Mouse (Mus musculus): Measurements from ENCODE around the gene Gaa.

DNA sequence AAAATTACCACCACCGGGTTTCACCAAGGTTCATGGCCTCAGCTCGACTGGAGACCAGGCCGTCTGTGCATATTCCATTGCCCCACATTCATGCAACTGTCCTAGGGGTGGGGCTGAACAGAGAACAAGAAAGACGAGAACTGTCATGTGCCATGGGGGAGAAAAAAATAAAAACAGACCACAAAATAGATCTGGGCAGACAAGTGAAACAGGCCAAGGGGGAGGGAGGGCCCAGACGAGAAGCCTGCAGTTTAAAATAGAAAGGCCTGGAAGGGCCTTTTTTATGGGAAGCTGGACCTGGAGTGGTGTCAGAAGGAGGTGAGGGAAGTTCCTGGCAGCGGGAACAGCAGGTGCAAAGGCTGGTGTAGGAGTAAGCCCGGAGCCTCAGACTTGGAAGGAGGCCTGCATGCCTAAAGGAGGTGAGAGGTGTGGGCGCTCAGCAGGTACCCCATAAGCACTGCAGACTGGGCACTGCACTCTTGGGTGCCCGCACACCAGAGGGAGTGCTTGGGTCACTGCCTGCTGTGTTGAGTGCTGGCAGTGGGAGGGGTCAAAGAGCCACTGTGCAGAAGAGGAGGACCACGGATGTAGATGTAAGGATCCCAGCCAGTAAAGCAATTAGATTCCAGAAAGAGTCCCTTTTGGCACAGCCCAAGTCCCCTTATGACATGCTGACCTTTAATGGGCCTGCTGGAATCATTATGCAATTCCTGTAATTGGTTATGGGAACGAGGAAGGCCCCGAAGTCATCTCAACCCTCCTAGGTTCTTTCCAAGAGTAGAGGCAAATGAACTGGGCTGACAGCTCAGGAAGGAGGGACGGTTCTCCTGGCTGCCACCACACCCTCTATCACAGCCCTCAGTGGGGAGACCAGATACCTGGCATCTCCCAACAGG lies 39.3 kb downstream of the Gaa start:
- TF ChIP-seq POLR2A (IDR thresholded peaks at IDR 0.05; ENCODE audit: insufficient read depth, low read depth, low read length): no peak
- no peak for TF ChIP-seq CTCF (IDR thresholded peaks at IDR 0.05; ENCODE audit: insufficient read depth, low read depth, low read length)

All from olfactory bulb, adult 2 months (tissue).